Mouse (Mus musculus) liver, postnatal 0 days (tissue): ENCODE measurements around the gene Nr2f6.

ENCODE experiments used
- CTCF ChIP-seq: sonication (generic); IDR thresholded peaks from 2 replicates; pipeline ENCODE4 v1.5.1; 2016; ENCODE audit warnings: antibody characterized with exemption, low read depth
- EP300 ChIP-seq: IDR thresholded peaks from 2 replicates; pipeline ENCODE4 v1.6.1; 2016; ENCODE audit warnings: antibody characterized with exemption, low read depth, mild to moderate bottlenecking

- no peak for TF ChIP-seq CTCF
- TF ChIP-seq EP300, result no peak
These were observed 25.7 kb upstream of the Nr2f6 start for GRCm38 (mm10) chr8:71407441-71407840.
